Mouse (Mus musculus): ENCODE measurements at regions not wholly inside any gene's neighbourhood (a gene's known extent, or its start where the extent isn't known, plus 50 kb on each side); places are given as distances from the start of the nearest gene placed in this dataset.

- DNase-seq (ENCODE audit: low spot score in 2 of 2), result no peak
Observed at GRCm38 (mm10) chr1:125307223-125307622, 128.3 kb downstream of the Actr3 start.

GRCm38 (mm10) chr1:125298520-125299090 is 136.9 kb downstream of the Actr3 start:
- DNase-seq (ENCODE audit: low spot score in 2 of 2), result no peak

- no peak for DNase-seq (ENCODE audit: low spot score in 2 of 2)
Observed at GRCm38 (mm10) chr1:125295646-125296045, 139.9 kb downstream of the Actr3 start.

GRCm38 (mm10) chr1:125290320-125291021 is 145.1 kb downstream of the Actr3 start:
- DNase-seq (ENCODE audit: low spot score in 2 of 2), result no peak

GRCm38 (mm10) chr1:125286347-125286746 is 149.2 kb downstream of the Actr3 start:
- DNase-seq (ENCODE audit: low spot score in 2 of 2), result no peak

GRCm38 (mm10) chr1:125284693-125285092 is 150.8 kb downstream of the Actr3 start:
- DNase-seq (ENCODE audit: low spot score in 2 of 2), result no peak

- no peak for DNase-seq (ENCODE audit: low spot score in 2 of 2)
Observed at GRCm38 (mm10) chr1:125273752-125274151, 161.8 kb downstream of the Actr3 start.

- no peak for DNase-seq (ENCODE audit: low spot score in 2 of 2)
Observed at GRCm38 (mm10) chr1:125263684-125264083, 171.8 kb downstream of the Actr3 start.

- DNase-seq (ENCODE audit: low spot score in 2 of 2), result no peak
Observed at GRCm38 (mm10) chr1:125263068-125263467, 172.5 kb downstream of the Actr3 start.

- DNase-seq (ENCODE audit: low spot score in 2 of 2), result no peak
Observed at GRCm38 (mm10) chr1:125242345-125242744, 193.2 kb downstream of the Actr3 start.

- no peak for DNase-seq (ENCODE audit: low spot score in 2 of 2)
Observed at GRCm38 (mm10) chr1:125241717-125242116, 193.8 kb downstream of the Actr3 start.

GRCm38 (mm10) chr1:125237595-125237988 is 197.9 kb downstream of the Actr3 start:
- no peak for DNase-seq (ENCODE audit: low spot score in 2 of 2)

GRCm38 (mm10) chr1:125236948-125237594 is 198.5 kb downstream of the Actr3 start:
- DNase-seq (ENCODE audit: low spot score in 2 of 2), result peak; percentile 46 to 53

GRCm38 (mm10) chr1:125234747-125235146 is 200.8 kb downstream of the Actr3 start:
- no peak for DNase-seq (ENCODE audit: low spot score in 2 of 2)

GRCm38 (mm10) chr1:125223370-125223769 is 212.2 kb downstream of the Actr3 start:
- DNase-seq (ENCODE audit: low spot score in 2 of 2), result no peak

GRCm38 (mm10) chr1:125216192-125216591 is 219.3 kb downstream of the Actr3 start:
- no peak for DNase-seq (ENCODE audit: low spot score in 2 of 2)

- no peak for DNase-seq (ENCODE audit: low spot score in 2 of 2)
Observed at GRCm38 (mm10) chr1:125187091-125187490, 248.4 kb downstream of the Actr3 start.

- DNase-seq (ENCODE audit: low spot score in 2 of 2), result no peak
Observed at GRCm38 (mm10) chr1:125176124-125176937, 259.2 kb downstream of the Actr3 start.

GRCm38 (mm10) chr1:125174725-125175124 is 260.8 kb downstream of the Actr3 start:
- DNase-seq (ENCODE audit: low spot score in 2 of 2), result no peak

- DNase-seq (ENCODE audit: low spot score in 2 of 2), result no peak
Observed at GRCm38 (mm10) chr1:125172474-125172873, 263.1 kb downstream of the Actr3 start.

GRCm38 (mm10) chr1:125165226-125165625 is 270.3 kb downstream of the Actr3 start:
- no peak for DNase-seq (ENCODE audit: low spot score in 2 of 2)

- DNase-seq (ENCODE audit: low spot score in 2 of 2), result no peak
Observed at GRCm38 (mm10) chr1:125158481-125158880, 277.0 kb downstream of the Actr3 start.
